Mouse (Mus musculus) hindbrain, embryonic 11.5 days (tissue): Measurements from ENCODE around the gene Zcchc13. TPM values are rescaled to one million over a fixed set of nuclear protein-coding genes. Genes with fewer than 3 reads are reported as not detected.

Experiments
- ATAC-seq: fragments of 200-750 bp; cut with Nextera tagmentation; 2 replicates; pipeline ENCODE4 v1.8.0; 2017; ENCODE audit warnings: mild to moderate bottlenecking, moderate TSS enrichment, moderate library complexity; ENCODE audit not compliant: low FRiP score
- DNase-seq: peaks from one replicate; pipeline ENCODE4 v3.0.0-alpha.2; 2015; ENCODE audit warnings: low spot score
- H3K27ac ChIP-seq: fragments of 300-500 bp; sonication (generic); 2 replicates; pipeline ENCODE4 v1.5.1; 2014; ENCODE audit warnings: mild to moderate bottlenecking, low read depth, low read length
- H3K27me3 ChIP-seq: fragments of 300-500 bp; sonication (generic); 2 replicates; pipeline ENCODE4 v1.6.1; 2014; ENCODE audit warnings: mild to moderate bottlenecking, low read length, moderate library complexity, mixed read lengths; ENCODE audit not compliant: control insufficient read depth, insufficient read depth
- H3K36me3 ChIP-seq: fragments of 300-500 bp; sonication (generic); 2 replicates; pipeline ENCODE4 v1.6.1; 2014; ENCODE audit warnings: mild to moderate bottlenecking, low read length, moderate library complexity, mixed read lengths; ENCODE audit not compliant: control insufficient read depth, insufficient read depth
- H3K4me1 ChIP-seq: fragments of 300-500 bp; sonication (generic); replicated peaks from 2 replicates; pipeline ENCODE4 v1.6.1; 2014; ENCODE audit warnings: low read length, mixed read lengths; ENCODE audit not compliant: control insufficient read depth, insufficient read depth
- H3K4me2 ChIP-seq: fragments of 300-500 bp; sonication (generic); replicated peaks from 2 replicates; pipeline ENCODE4 v1.6.1; 2014; ENCODE audit warnings: mild to moderate bottlenecking, low read depth, low read length
- H3K4me3 ChIP-seq: fragments of 300-500 bp; sonication (generic); 2 replicates; pipeline ENCODE4 v1.5.1; 2014; ENCODE audit warnings: low read depth, low read length
- H3K9ac ChIP-seq: fragments of 300-500 bp; sonication (generic); 2 replicates; pipeline ENCODE4 v1.6.1; 2014; ENCODE audit warnings: low read depth, low read length
- H3K9me3 ChIP-seq: fragments of 300-500 bp; sonication (generic); 2 replicates; pipeline ENCODE4 v1.6.1; 2016; ENCODE audit warnings: low read length; ENCODE audit not compliant: control insufficient read depth
- WGBS: fragments of 180-500 bp; shearing (Covaris S2); extraction: QIAGEN DNeasy Blood & Tissue Kit; methylation state at CpG from one replicate; pipeline ENCODE4 v1.1.7; 2014; 5-methylcytosine and 5-hydroxymethylcytosine counted together
- polyA plus RNA-seq: library from polyadenylated mRNA; unstranded; fragments of >200 nt; fragmentation: Nextera tagmentation; extraction: Ambion mirVana; gene quantifications from 2 replicates; pipeline ENCODE4 v1.2.1, GENCODE M21; 2014

Gene Zcchc13
- polyA plus RNA-seq = not detected in 2 replicates

DNA sequence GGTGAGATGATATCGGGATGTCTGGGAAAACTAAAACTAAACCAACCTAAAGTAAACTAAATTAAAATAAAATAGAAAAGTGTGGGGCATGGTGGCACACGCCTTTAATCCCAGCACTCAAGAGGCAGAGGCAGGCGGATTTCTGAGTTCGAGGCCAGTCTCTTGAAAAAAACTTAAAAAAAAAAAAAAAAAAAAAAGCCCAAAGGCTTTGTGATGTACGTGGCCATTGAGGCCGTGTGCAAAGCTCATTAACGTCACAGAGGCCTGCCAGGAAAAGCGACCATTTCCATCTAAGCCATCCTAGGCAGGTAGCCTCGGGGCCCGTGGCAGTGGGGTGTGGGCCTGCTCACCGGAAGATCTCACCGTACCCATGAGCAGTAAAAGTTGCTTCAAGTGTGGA lies at the start of gene Zcchc13:
TSS of gene Zcchc13 (plus strand) at position 284 of the 400 bp plus-strand sequence.
- H3K9ac ChIP-seq = no peak within 1 kb of the TSS
- DNase-seq (no peak), ATAC-seq (no peak)
- no peak within 1 kb of the TSS for H3K4me3 ChIP-seq
- 82% methylated on average over 12 of the region's 12 CpGs for WGBS
- H3K36me3 ChIP-seq = no peaks in the 10 kb centered on the region
- no peaks in the 10 kb centered on the region for H3K9me3 ChIP-seq
- H3K4me2 ChIP-seq = no peak within 1 kb of the TSS
- H3K27me3 ChIP-seq = no peaks in the 10 kb centered on the region
- H3K27ac ChIP-seq = no peak within 1 kb of the TSS
- H3K4me1 ChIP-seq = no peaks in the 10 kb centered on the region

DNA sequence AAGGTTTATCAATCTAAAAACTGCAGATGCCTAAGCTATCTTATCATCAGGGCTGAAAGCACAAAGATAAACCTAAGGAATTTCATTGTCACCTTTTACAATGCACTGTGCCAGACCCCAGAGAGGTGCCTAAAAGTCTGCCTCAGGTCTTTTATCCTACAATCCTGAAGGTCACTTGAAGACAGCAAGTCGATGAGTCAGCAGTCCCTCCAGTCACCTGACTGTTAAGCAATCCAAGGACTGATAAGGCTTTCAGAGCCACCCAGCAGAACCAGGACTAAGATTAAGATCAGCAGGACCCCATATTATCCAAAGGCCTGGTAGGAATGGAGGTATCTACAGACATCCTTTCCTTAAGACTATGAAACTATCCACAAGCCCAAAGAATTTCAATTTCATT lies 46.1 kb upstream of the Zcchc13 start:
- H3K9ac ChIP-seq = no peak overlapping the region
- 88% methylated on average over 1 of the region's 1 CpGs for WGBS
- no peaks in the 10 kb centered on the region for H3K27me3 ChIP-seq
- ATAC-seq = no peak
- no peaks in the 10 kb centered on the region for H3K9me3 ChIP-seq
- H3K4me2 ChIP-seq = no peak overlapping the region
- no peaks in the 10 kb centered on the region for H3K36me3 ChIP-seq
- H3K27ac ChIP-seq = no peak overlapping the region
- no peaks in the 10 kb centered on the region for H3K4me1 ChIP-seq
- H3K4me3 ChIP-seq = no peak overlapping the region
- DNase-seq = no peak

- WGBS = 84% methylated on average over 6 of the region's 6 CpGs
- no peak for ATAC-seq
- H3K4me1 ChIP-seq = no peaks in the 10 kb centered on the region
Measured at GRCm38 (mm10) chrX:103592056-103592455, 38.3 kb upstream of the Zcchc13 start.

GRCm38 (mm10) chrX:103602553-103602952 lies 27.8 kb upstream of the Zcchc13 start:
- WGBS = 93% methylated on average over 5 of the region's 5 CpGs

More at GRCm38 (mm10) chrX:103592056-103592455, 38.3 kb upstream of the Zcchc13 start:
- DNase-seq = no peak
- Histone ChIP-seq H3K4me3 (no peak overlapping the region), H3K4me2 (no peak overlapping the region), H3K9ac (no peak overlapping the region), H3K27me3 (no peaks in the 10 kb centered on the region), H3K36me3 (no peaks in the 10 kb centered on the region), H3K9me3 (no peaks in the 10 kb centered on the region), H3K27ac (no peak overlapping the region)

GRCm38 (mm10) chrX:103604211-103604610 lies 26.2 kb upstream of the Zcchc13 start:
- no peaks in the 10 kb centered on the region for H3K4me1 ChIP-seq
- no peaks in the 10 kb centered on the region for H3K27me3 ChIP-seq
- H3K4me2 ChIP-seq = no peak overlapping the region
- H3K9ac ChIP-seq = no peak overlapping the region
- no peaks in the 10 kb centered on the region for H3K36me3 ChIP-seq
- 84% methylated on average over 5 of the region's 5 CpGs for WGBS
- DNase-seq (no peak), ATAC-seq (no peak)
- H3K9me3 ChIP-seq = no peaks in the 10 kb centered on the region
- no peak overlapping the region for H3K27ac ChIP-seq
- H3K4me3 ChIP-seq = no peak overlapping the region

More at GRCm38 (mm10) chrX:103602553-103602952, 27.8 kb upstream of the Zcchc13 start:
- Histone ChIP-seq H3K9ac (no peak overlapping the region), H3K4me3 (no peak overlapping the region), H3K4me1 (no peaks in the 10 kb centered on the region), H3K27me3 (no peaks in the 10 kb centered on the region), H3K27ac (no peak overlapping the region), H3K9me3 (no peaks in the 10 kb centered on the region), H3K4me2 (no peak overlapping the region), H3K36me3 (no peaks in the 10 kb centered on the region)
- no peak for DNase-seq
- ATAC-seq = no peak

GRCm38 (mm10) chrX:103605473-103605872 lies 24.9 kb upstream of the Zcchc13 start:
- H3K4me1 ChIP-seq = no peaks in the 10 kb centered on the region
- DNase-seq (no peak), ATAC-seq (no peak)
- H3K4me2 ChIP-seq = no peak overlapping the region
- no peak overlapping the region for H3K27ac ChIP-seq
- H3K27me3 ChIP-seq = no peaks in the 10 kb centered on the region
- H3K36me3 ChIP-seq = no peaks in the 10 kb centered on the region
- H3K4me3 ChIP-seq = no peak overlapping the region
- no peak overlapping the region for H3K9ac ChIP-seq
- no peaks in the 10 kb centered on the region for H3K9me3 ChIP-seq
- 93% methylated on average over 8 of the region's 8 CpGs for WGBS

GRCm38 (mm10) chrX:103610401-103610800 lies 20.0 kb upstream of the Zcchc13 start:
- no peak overlapping the region for H3K9ac ChIP-seq
- H3K36me3 ChIP-seq = no peaks in the 10 kb centered on the region
- no peak overlapping the region for H3K4me3 ChIP-seq
- DNase-seq (no peak), ATAC-seq (no peak)
- 94% methylated on average over 5 of the region's 5 CpGs for WGBS
- H3K4me1 ChIP-seq = no peaks in the 10 kb centered on the region
- no peaks in the 10 kb centered on the region for H3K27me3 ChIP-seq
- H3K4me2 ChIP-seq = no peak overlapping the region
- no peak overlapping the region for H3K27ac ChIP-seq
- no peaks in the 10 kb centered on the region for H3K9me3 ChIP-seq

DNA sequence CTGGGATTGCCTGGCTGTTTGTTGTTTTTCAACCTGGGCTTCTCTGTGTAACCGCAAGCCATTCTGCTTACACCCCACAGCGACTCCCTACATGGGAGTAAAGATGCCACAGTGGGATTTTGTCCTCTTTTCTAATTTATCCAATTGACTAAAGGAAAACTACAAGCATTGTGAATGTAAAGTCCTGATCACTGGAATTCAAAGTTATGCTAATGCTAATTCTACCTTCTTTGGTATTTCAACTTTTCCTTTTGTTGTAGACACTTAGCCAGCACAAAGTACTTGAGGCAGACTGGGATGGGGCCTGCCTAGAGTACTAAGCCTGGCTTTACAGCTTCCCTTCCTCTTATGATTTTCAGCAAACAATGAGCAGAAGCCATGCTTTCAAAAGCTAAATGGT lies 18.9 kb upstream of the Zcchc13 start:
- WGBS = 100% methylated on average over 2 of the region's 2 CpGs
- no peak for ATAC-seq
- no peak for DNase-seq
- no peaks in the 10 kb centered on the region for H3K36me3 ChIP-seq
- no peaks in the 10 kb centered on the region for H3K27me3 ChIP-seq
- H3K9me3 ChIP-seq = no peaks in the 10 kb centered on the region
- H3K4me1 ChIP-seq = no peaks in the 10 kb centered on the region
- H3K4me3 ChIP-seq = no peak overlapping the region
- H3K9ac ChIP-seq = no peak overlapping the region
- H3K4me2 ChIP-seq = no peak overlapping the region
- no peak overlapping the region for H3K27ac ChIP-seq

- no peak overlapping the region for H3K4me3 ChIP-seq
- no peaks in the 10 kb centered on the region for H3K4me1 ChIP-seq
- H3K36me3 ChIP-seq = no peaks in the 10 kb centered on the region
- no peaks in the 10 kb centered on the region for H3K9me3 ChIP-seq
- no peak overlapping the region for H3K4me2 ChIP-seq
- WGBS = 95% methylated on average over 24 of the region's 24 CpGs
- no peak for DNase-seq
- no peaks in the 10 kb centered on the region for H3K27me3 ChIP-seq
- H3K9ac ChIP-seq = no peak overlapping the region
- no peak for ATAC-seq
- H3K27ac ChIP-seq = no peak overlapping the region
Measured at GRCm38 (mm10) chrX:103614700-103615233, 15.6 kb upstream of the Zcchc13 start.
